Mouse (Mus musculus): Measurements from ENCODE around the gene Gpr137.

Gpr137 gene

GRCm38 (mm10) chr19:6940396-6941351 is 1.6 kb downstream of the Gpr137 start:
- DNase-seq, result peak; percentile 73

- peak; percentile 63 for DNase-seq
These were observed 2.9 kb downstream of the Gpr137 start for GRCm38 (mm10) chr19:6939106-6940002.

GRCm38 (mm10) chr19:6937541-6938465 is 4.5 kb downstream of the Gpr137 start:
- peak; percentile 82 for DNase-seq

- DNase-seq, result peak; percentile 63
These were observed 6.0 kb downstream of the Gpr137 start for GRCm38 (mm10) chr19:6936299-6936698.

GRCm38 (mm10) chr19:6934195-6934977 is 7.9 kb downstream of the Gpr137 start, which contains the start of gene Kcnk4:
Kcnk4 (minus strand) TSS chr19:6934515.
- peak; percentile 53 for DNase-seq

- peak; percentile 80 for DNase-seq
These were observed 8.7 kb downstream of the Gpr137 start for GRCm38 (mm10) chr19:6933436-6934194.

GRCm38 (mm10) chr19:6933102-6933435 is 9.2 kb downstream of the Gpr137 start:
- DNase-seq, result no peak

- no peak for DNase-seq
These were observed 10.3 kb downstream of the Gpr137 start for GRCm38 (mm10) chr19:6932018-6932417.

GRCm38 (mm10) chr19:6931002-6931401 is 11.3 kb downstream of the Gpr137 start:
- DNase-seq, result peak; percentile 60

GRCm38 (mm10) chr19:6928080-6928479 is 14.2 kb downstream of the Gpr137 start:
- no peak for DNase-seq

- peak; percentile 59 for DNase-seq
These were observed 15.6 kb downstream of the Gpr137 start for GRCm38 (mm10) chr19:6926559-6927255.

- peak; percentile 56 for DNase-seq
These were observed 16.5 kb downstream of the Gpr137 start for GRCm38 (mm10) chr19:6925611-6926329.

GRCm38 (mm10) chr19:6925307-6925573 is 17.0 kb downstream of the Gpr137 start, which contains the start of gene Catsperz:
Catsperz (minus strand) TSS chr19:6925380.
- peak; percentile 69 for DNase-seq

GRCm38 (mm10) chr19:6924461-6925306 is 17.6 kb downstream of the Gpr137 start:
- peak; percentile 84 for DNase-seq

- peak; percentile 47 for DNase-seq
These were observed 19.2 kb downstream of the Gpr137 start for GRCm38 (mm10) chr19:6922901-6923735.

GRCm38 (mm10) chr19:6921647-6922567 is 20.4 kb downstream of the Gpr137 start, which contains the start of gene Esrra:
Esrra (minus strand) TSS chr19:6921813.
- DNase-seq, result peak; percentile 100

Measured in cerebellum, adult 11-12 months (tissue).